Mouse (Mus musculus): ENCODE data around the gene Naaa.

The Naaa gene

DNA sequence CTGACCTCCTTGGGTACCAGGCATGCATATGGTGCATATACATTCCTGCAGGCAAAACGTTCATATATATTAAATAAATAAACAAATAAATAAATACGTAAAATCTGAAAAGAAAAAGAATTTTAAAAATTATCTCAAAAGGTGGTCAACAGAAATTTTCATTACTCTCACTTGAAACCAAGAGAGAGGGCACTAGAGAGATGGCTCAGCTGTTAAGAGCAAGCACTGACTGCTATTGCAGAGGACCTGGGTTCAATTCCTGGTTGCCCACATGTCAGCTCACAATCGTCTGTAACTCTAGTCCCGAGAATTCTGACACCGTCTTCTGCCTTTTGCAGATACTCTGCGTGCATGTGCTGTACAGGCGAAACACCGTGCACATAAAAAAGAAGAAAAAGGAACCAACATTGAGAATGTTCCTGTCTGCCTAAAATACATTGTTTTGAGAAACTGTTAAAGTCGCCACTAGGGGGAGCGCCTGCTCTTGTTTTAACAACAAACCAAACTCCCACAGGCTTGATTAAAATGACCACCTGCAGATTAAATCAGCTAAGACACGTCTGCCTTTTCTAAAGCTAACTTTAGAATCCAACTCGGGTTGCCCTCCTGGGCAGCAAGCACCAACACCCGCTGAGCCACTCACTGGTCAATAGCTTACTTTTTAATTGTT, 34.2 kb upstream of the Naaa start:
- Histone ChIP-seq H3K4me3 (replicated peaks; ENCODE audit: low read length) (no peak overlapping the region), H3K9me3 (ENCODE audit: low read length) (no peaks in the 10 kb centered on the region), H3K4me1 (replicated peaks; ENCODE audit: low read depth, low read length) (peaks cover 26% of the 10 kb centered on the region), H3K27me3 (ENCODE audit: insufficient read depth, low read length) (no peaks in the 10 kb centered on the region), H3K36me3 (ENCODE audit: insufficient read depth, low read length) (peaks cover 15% of the 10 kb centered on the region)
- TF ChIP-seq POU5F1 (IDR thresholded peaks at IDR 0.05; ENCODE audit: borderline replicate concordance, low read length): no peak
- TF ChIP-seq CTCF (conservative IDR thresholded peaks at IDR 0.05; ENCODE audit: low read length): peak; percentile 11; the same call in 1 of the 2 replicates

DNA sequence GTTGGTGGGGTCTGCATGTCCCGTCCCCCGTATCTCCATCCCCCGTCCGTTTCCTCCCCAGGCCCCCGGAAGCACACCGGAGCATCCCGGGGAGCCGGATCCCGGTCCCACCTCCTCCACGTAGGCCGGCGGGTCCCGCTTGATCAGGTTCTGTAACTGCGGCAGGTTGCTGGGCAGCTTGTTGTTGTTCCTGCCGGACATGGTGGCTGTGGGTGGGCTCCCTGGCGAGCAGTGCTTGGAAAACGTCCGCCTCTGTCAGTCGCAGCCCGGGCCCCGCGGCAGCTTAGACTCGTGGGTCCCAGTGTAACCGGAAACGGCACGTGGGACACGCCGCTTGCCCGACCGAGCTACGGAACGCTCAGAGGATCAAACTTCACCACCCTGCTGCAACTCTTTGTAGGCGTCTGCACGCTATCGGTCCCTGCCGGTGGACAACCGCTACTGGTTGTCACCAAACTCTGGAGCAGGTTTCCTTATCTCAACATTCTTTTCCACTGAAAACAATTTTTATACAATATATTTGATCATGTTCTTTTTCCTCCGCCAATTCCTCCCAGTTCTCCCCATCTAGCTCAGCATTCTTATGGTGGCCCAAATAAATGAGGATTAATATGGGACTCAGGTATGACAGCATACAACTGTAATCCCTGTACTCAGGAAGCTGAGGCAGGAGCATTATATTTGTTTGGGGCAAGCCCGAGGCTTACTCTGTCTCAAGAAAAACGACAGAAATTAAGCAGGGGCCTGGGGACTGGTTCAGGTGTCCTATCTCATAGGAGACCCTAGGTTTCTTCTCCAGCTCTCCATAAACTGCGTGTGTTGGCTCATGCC, 31.9 kb upstream of the Naaa start, which contains the start of gene Sdad1:
Gene Sdad1 (minus strand): TSS at position 799 of the 831 bp plus-strand sequence.
- Histone ChIP-seq H3K9me3 (ENCODE audit: low read length) (no peaks in the 10 kb centered on the region), H3K36me3 (ENCODE audit: insufficient read depth, low read length) (peaks cover 38% of the 10 kb centered on the region), H3K4me1 (replicated peaks; ENCODE audit: low read depth, low read length) (peaks cover 48% of the 10 kb centered on the region), H3K4me3 (replicated peaks; ENCODE audit: low read length) (peak within 1 kb of the TSS; percentile 94), H3K27me3 (ENCODE audit: insufficient read depth, low read length) (no peaks in the 10 kb centered on the region)
- TF ChIP-seq CTCF (conservative IDR thresholded peaks at IDR 0.05; ENCODE audit: low read length) (peak; percentile 54), NANOG (IDR thresholded peaks at IDR 0.05; ENCODE audit: borderline replicate concordance, low read length) (no peak), POU5F1 (IDR thresholded peaks at IDR 0.05; ENCODE audit: borderline replicate concordance, low read length) (no peak)

DNA sequence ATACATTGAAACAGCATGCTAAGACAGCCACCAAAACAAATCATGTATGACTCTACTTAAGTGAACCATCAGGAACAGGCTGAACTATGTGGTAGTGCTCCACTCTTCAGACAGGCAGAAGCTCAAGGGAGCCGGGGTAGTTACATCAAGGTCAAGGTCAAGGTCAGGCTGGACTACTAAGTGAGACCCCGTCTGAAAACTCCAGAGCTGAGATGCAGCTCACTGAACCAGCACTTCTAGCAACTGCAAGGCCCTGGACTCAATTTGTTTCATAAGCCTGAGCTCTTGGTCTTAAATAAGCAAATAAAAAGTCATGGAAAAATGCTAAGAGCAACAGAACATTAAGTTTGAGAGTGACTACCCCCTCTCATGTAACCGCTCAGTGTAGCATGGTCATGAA, 26.3 kb upstream of the Naaa start:
- Histone ChIP-seq H3K4me3 (replicated peaks; ENCODE audit: low read length) (no peak overlapping the region), H3K27me3 (ENCODE audit: insufficient read depth, low read length) (no peaks in the 10 kb centered on the region), H3K4me1 (replicated peaks; ENCODE audit: low read depth, low read length) (peaks cover 42% of the 10 kb centered on the region), H3K36me3 (ENCODE audit: insufficient read depth, low read length) (peaks cover 93% of the 10 kb centered on the region), H3K9me3 (ENCODE audit: low read length) (no peaks in the 10 kb centered on the region)
- TF ChIP-seq CTCF (conservative IDR thresholded peaks at IDR 0.05; ENCODE audit: low read length) (no peak), POU5F1 (IDR thresholded peaks at IDR 0.05; ENCODE audit: borderline replicate concordance, low read length) (no peak), NANOG (IDR thresholded peaks at IDR 0.05; ENCODE audit: borderline replicate concordance, low read length) (no peak)

DNA sequence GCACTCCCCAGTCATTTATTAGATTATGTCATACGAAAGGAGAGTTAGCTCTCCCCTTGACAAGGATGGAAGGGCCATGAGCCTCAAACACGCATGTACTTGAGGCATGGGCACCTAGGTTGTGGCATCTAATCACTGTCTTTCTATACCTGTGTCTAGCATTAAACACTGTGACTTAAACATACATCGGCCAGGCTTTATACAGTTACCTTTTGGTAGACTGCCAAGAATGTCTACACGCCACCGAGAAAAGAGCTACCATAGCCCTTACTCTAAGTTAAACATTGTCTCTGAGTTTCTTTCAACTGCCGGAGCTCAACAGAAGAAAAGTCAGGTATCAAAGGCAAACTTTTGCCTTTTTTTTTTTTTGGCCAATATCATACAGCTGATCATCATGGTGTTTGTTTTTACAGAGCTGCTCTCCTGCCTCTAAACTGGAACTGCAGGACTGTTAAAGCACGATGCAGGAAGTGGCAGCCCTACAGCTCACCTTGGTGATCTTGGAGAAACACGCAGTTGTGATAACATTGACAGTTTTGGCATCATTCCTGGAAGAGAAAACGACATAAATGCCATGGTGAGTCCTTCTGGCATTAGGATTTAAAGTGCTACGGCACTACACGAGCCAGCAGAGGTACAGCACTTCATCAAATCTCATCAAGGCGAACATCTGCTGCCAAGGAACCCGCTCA, 24.3 kb upstream of the Naaa start:
- Histone ChIP-seq H3K36me3 (ENCODE audit: insufficient read depth, low read length) (peaks cover 96% of the 10 kb centered on the region), H3K4me1 (replicated peaks; ENCODE audit: low read depth, low read length) (peaks cover 26% of the 10 kb centered on the region), H3K4me3 (replicated peaks; ENCODE audit: low read length) (no peak overlapping the region), H3K27me3 (ENCODE audit: insufficient read depth, low read length) (no peaks in the 10 kb centered on the region), H3K9me3 (ENCODE audit: low read length) (no peaks in the 10 kb centered on the region)
- no peak for TF ChIP-seq NANOG (IDR thresholded peaks at IDR 0.05; ENCODE audit: borderline replicate concordance, low read length)

DNA sequence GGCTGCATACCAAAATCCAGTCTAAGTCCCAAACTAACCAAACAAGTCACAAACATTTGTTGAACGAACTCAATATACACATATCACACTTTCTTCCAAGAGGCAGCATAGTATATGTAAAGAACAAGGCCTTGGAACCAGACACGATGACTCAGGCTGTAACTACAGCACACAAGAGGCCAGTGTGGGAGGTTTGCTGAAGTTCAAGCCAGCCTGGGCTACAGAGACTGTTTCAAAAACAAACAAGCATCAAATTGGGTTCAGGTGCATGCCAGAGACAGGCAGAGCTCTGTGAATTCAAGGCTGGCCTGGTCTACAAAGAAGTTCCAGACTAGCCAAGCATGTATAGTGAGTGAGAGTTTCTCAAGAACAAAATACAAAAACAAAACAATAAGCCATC, 16.6 kb upstream of the Naaa start:
- TF ChIP-seq CTCF (conservative IDR thresholded peaks at IDR 0.05; ENCODE audit: low read length): no peak
- TF ChIP-seq POU5F1 (IDR thresholded peaks at IDR 0.05; ENCODE audit: borderline replicate concordance, low read length): no peak
- TF ChIP-seq NANOG (IDR thresholded peaks at IDR 0.05; ENCODE audit: borderline replicate concordance, low read length): no peak
- H3K36me3 ChIP-seq (ENCODE audit: insufficient read depth, low read length): peaks cover 95% of the 10 kb centered on the region
- H3K9me3 ChIP-seq (ENCODE audit: low read length): no peaks in the 10 kb centered on the region
- no peaks in the 10 kb centered on the region for H3K27me3 ChIP-seq (ENCODE audit: insufficient read depth, low read length)
- no peak overlapping the region for H3K4me3 ChIP-seq (replicated peaks; ENCODE audit: low read length)
- no peaks in the 10 kb centered on the region for H3K4me1 ChIP-seq (replicated peaks; ENCODE audit: low read depth, low read length)

DNA sequence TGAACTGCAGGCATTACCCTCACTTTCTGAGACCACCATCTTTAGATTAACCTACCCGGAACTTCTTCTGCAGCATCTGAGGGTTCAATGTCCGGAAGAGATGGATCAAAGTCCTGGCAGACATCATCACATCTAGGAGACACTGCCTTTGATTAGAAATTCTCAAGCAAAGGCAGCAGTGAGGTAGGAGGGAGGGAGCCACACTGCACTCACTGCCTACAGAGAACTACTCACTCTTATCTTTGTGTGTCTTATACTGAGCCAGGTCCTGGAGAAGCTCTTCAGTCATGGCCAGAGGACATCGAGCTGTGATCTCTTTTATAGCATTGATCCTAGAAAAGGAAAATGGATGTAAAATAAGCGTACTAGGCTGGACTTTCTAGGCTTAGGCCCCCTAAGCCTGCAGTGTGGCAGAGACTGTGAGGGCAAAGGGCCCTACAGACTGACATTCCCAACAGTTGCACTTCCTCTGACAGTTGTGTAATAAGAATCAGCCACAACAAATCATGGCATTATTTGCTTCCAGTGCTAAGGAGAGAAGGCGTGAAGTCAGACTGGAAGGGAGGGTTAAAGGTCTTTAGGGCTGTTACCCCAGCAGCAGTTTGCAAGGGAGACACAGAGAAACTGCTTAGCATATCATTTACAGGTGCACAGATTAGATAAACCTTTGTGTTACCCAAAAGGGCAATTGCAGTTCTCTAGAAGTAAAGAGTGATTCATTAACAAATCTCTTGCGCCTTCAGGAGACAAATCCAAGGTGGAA, 13.9 kb upstream of the Naaa start:
- Histone ChIP-seq H3K4me3 (replicated peaks; ENCODE audit: low read length) (no peak overlapping the region), H3K27me3 (ENCODE audit: insufficient read depth, low read length) (no peaks in the 10 kb centered on the region), H3K9me3 (ENCODE audit: low read length) (no peaks in the 10 kb centered on the region), H3K36me3 (ENCODE audit: insufficient read depth, low read length) (peaks cover 97% of the 10 kb centered on the region), H3K4me1 (replicated peaks; ENCODE audit: low read depth, low read length) (no peaks in the 10 kb centered on the region)
- TF ChIP-seq CTCF (conservative IDR thresholded peaks at IDR 0.05; ENCODE audit: low read length) (no peak), POU5F1 (IDR thresholded peaks at IDR 0.05; ENCODE audit: borderline replicate concordance, low read length) (no peak), NANOG (IDR thresholded peaks at IDR 0.05; ENCODE audit: borderline replicate concordance, low read length) (no peak)

DNA sequence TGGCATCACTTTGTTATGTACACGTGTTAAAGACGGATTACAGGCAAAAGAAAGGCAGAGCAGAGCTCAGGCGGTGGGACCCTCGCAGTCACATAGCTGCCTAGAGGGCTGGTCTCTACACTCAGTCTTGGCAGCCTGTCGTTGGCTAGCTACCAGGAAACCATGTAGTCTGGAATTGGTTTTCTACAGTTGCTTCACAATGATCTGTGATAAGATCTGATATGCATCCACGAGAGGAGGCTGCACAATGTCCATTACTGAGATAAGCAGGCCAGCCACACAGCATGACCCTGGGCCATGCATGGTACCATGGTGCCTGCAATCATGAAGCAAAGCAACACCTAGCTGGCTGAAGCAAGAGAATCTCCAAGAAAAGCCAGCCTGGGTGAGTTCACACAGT, 9.9 kb upstream of the Naaa start:
- H3K36me3 ChIP-seq (ENCODE audit: insufficient read depth, low read length): peaks cover 96% of the 10 kb centered on the region
- peaks cover 11% of the 10 kb centered on the region for H3K4me1 ChIP-seq (replicated peaks; ENCODE audit: low read depth, low read length)
- no peaks in the 10 kb centered on the region for H3K9me3 ChIP-seq (ENCODE audit: low read length)
- TF ChIP-seq CTCF (conservative IDR thresholded peaks at IDR 0.05; ENCODE audit: low read length) (no peak), NANOG (IDR thresholded peaks at IDR 0.05; ENCODE audit: borderline replicate concordance, low read length) (no peak), POU5F1 (IDR thresholded peaks at IDR 0.05; ENCODE audit: borderline replicate concordance, low read length) (no peak)
- no peaks in the 10 kb centered on the region for H3K27me3 ChIP-seq (ENCODE audit: insufficient read depth, low read length)
- no peak overlapping the region for H3K4me3 ChIP-seq (replicated peaks; ENCODE audit: low read length)

DNA sequence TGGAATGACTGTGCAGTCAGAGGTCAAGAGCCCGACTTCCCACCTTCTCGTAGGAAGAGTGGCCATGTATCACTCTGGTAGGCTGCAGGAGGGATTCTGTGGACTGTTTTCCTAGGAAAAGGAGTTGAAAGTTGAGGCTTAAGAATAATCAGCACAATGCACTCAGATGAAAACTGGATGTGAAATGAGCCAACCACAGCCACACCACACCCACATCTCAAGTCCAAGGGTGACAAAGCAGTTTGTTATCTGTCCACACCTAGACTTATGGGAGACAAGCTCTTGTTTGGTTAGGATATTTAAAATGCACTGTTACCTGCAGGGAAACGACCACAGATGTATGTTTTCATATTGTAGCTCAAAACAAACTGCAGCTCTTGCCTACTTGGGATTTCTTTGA, 5.1 kb upstream of the Naaa start:
- Histone ChIP-seq H3K4me1 (replicated peaks; ENCODE audit: low read depth, low read length) (peaks cover 19% of the 10 kb centered on the region), H3K9me3 (ENCODE audit: low read length) (no peaks in the 10 kb centered on the region), H3K27me3 (ENCODE audit: insufficient read depth, low read length) (no peaks in the 10 kb centered on the region), H3K36me3 (ENCODE audit: insufficient read depth, low read length) (peaks cover 55% of the 10 kb centered on the region), H3K4me3 (replicated peaks; ENCODE audit: low read length) (no peak overlapping the region)
- TF ChIP-seq POU5F1 (IDR thresholded peaks at IDR 0.05; ENCODE audit: borderline replicate concordance, low read length) (no peak), CTCF (conservative IDR thresholded peaks at IDR 0.05; ENCODE audit: low read length) (no peak), NANOG (IDR thresholded peaks at IDR 0.05; ENCODE audit: borderline replicate concordance, low read length) (no peak)

Data from E14TG2a.4 (cell line).